Mouse (Mus musculus) liver, embryonic 16.5 days (tissue): Measurements from ENCODE around the gene Gm6096. TPM values are rescaled to one million over a fixed set of nuclear protein-coding genes. Genes with fewer than 3 reads are reported as not detected.

ENCODE experiments used
- ATAC-seq: fragments of 200-750 bp; cut with Nextera tagmentation; 2 replicates; pipeline ENCODE4 v1.8.0; 2017; ENCODE audit warnings: low read depth, mild to moderate bottlenecking, moderate number of reproducible peaks, moderate library complexity
- H3K27ac ChIP-seq: fragments of 300-500 bp; sonication (generic); 2 replicates; pipeline ENCODE4 v1.5.1; 2014; ENCODE audit warnings: mild to moderate bottlenecking, low read length
- H3K27me3 ChIP-seq: fragments of 300-500 bp; sonication (generic); 2 replicates; pipeline ENCODE4 v1.6.1; 2014; ENCODE audit warnings: low read depth, low read length, mixed read lengths; ENCODE audit not compliant: control insufficient read depth, insufficient read depth
- H3K36me3 ChIP-seq: fragments of 300-500 bp; sonication (generic); 2 replicates; pipeline ENCODE4 v1.6.1; 2014; ENCODE audit warnings: mild to moderate bottlenecking; ENCODE audit not compliant: control insufficient read depth, insufficient read depth
- H3K4me1 ChIP-seq: fragments of 300-500 bp; sonication (generic); 2 replicates; pipeline ENCODE4 v1.6.1; 2014; ENCODE audit warnings: low read depth, low read length, mixed read lengths; ENCODE audit not compliant: control insufficient read depth
- H3K4me2 ChIP-seq: fragments of 300-500 bp; sonication (generic); 2 replicates; pipeline ENCODE4 v1.6.1; 2014; ENCODE audit warnings: low read depth, low read length, mixed read lengths
- H3K4me3 ChIP-seq: fragments of 300-500 bp; sonication (generic); 2 replicates; pipeline ENCODE4 v1.5.1; 2014; ENCODE audit warnings: low read depth, mild to moderate bottlenecking, low read length
- H3K9ac ChIP-seq: fragments of 300-500 bp; sonication (generic); 2 replicates; pipeline ENCODE4 v1.6.1; 2014; ENCODE audit warnings: low read depth, low read length
- H3K9me3 ChIP-seq: fragments of 300-500 bp; sonication (generic); replicated peaks from 2 replicates; pipeline ENCODE4 v1.6.1; 2016; ENCODE audit warnings: low read length; ENCODE audit not compliant: control insufficient read depth
- WGBS: fragments of 180-500 bp; shearing (Covaris S2); extraction: QIAGEN DNeasy Blood & Tissue Kit; methylation state at CpG from one replicate; pipeline ENCODE4 v1.1.7; 2014; ENCODE audit not compliant: insufficient replicate concordance; 5-methylcytosine and 5-hydroxymethylcytosine counted together
- polyA plus RNA-seq: library from polyadenylated mRNA; unstranded; fragments of >200 nt; fragmentation: Nextera tagmentation; extraction: Ambion mirVana; gene quantifications from 2 replicates; pipeline ENCODE4 v1.2.1, GENCODE M21; 2015

Gene Gm6096
- polyA plus RNA-seq, 1 experiment from 2014 or later: 0.24 TPM

GRCm38 (mm10) chr7:34232785-34233725, 17.8 kb upstream of the Gm6096 start:
- H3K9ac ChIP-seq: peak overlapping the region; percentile 62
- H3K4me2 ChIP-seq: peak overlapping the region; percentile 84
- WGBS: 35% methylated on average over 7 of the region's 7 CpGs
- H3K4me3 ChIP-seq: peak overlapping the region; percentile 68
- no peaks in the 10 kb centered on the region for H3K27me3 ChIP-seq
- H3K27ac ChIP-seq: peak overlapping the region; percentile 85
- peaks cover 3% of the 10 kb centered on the region; the same call in 1 of the 2 replicates for H3K36me3 ChIP-seq
- peaks cover 44% of the 10 kb centered on the region for H3K4me1 ChIP-seq
- H3K9me3 ChIP-seq: no peaks in the 10 kb centered on the region
- ATAC-seq: no peak

GRCm38 (mm10) chr7:34233909-34234609, 16.8 kb upstream of the Gm6096 start:
- Histone ChIP-seq H3K4me2 (peak overlapping the region; percentile 84), H3K9me3 (no peaks in the 10 kb centered on the region), H3K27ac (peak overlapping the region; percentile 85), H3K4me1 (peaks cover 34% of the 10 kb centered on the region), H3K9ac (peak overlapping the region; percentile 64), H3K4me3 (peak overlapping the region; percentile 68), H3K36me3 (peaks cover 12% of the 10 kb centered on the region), H3K27me3 (no peaks in the 10 kb centered on the region)
- ATAC-seq: peak; percentile 88
- WGBS: under 1% methylated on average over 46 of the region's 46 CpGs

GRCm38 (mm10) chr7:34234610-34235561, 16.0 kb upstream of the Gm6096 start:
- peaks cover 30% of the 10 kb centered on the region for H3K4me1 ChIP-seq
- no peak for ATAC-seq
- H3K27ac ChIP-seq: peak overlapping the region; percentile 85
- H3K9ac ChIP-seq: peak overlapping the region; percentile 64
- WGBS: under 1% methylated on average over 17 of the region's 17 CpGs
- peak overlapping the region; percentile 68 for H3K4me3 ChIP-seq
- peaks cover 12% of the 10 kb centered on the region for H3K36me3 ChIP-seq
- no peaks in the 10 kb centered on the region for H3K9me3 ChIP-seq
- no peaks in the 10 kb centered on the region for H3K27me3 ChIP-seq
- H3K4me2 ChIP-seq: peak overlapping the region; percentile 84

GRCm38 (mm10) chr7:34235602-34236001, 15.2 kb upstream of the Gm6096 start:
- Histone ChIP-seq H3K4me3 (no peak overlapping the region), H3K4me1 (peaks cover 25% of the 10 kb centered on the region), H3K36me3 (peaks cover 17% of the 10 kb centered on the region), H3K9ac (no peak overlapping the region), H3K27me3 (no peaks in the 10 kb centered on the region), H3K27ac (no peak overlapping the region), H3K4me2 (no peak overlapping the region), H3K9me3 (no peaks in the 10 kb centered on the region)
- 74% methylated on average over 5 of the region's 5 CpGs for WGBS
- ATAC-seq: no peak

- WGBS: 81% methylated on average over 5 of the region's 5 CpGs
- Histone ChIP-seq H3K4me3 (no peak overlapping the region), H3K27me3 (no peaks in the 10 kb centered on the region), H3K27ac (no peak overlapping the region), H3K9me3 (no peaks in the 10 kb centered on the region), H3K36me3 (peaks cover 26% of the 10 kb centered on the region), H3K4me1 (peaks cover 15% of the 10 kb centered on the region), H3K4me2 (no peak overlapping the region), H3K9ac (no peak overlapping the region)
- no peak for ATAC-seq
Measured at GRCm38 (mm10) chr7:34238086-34238485, 12.8 kb upstream of the Gm6096 start.

GRCm38 (mm10) chr7:34242176-34242575, 8.7 kb upstream of the Gm6096 start:
- 91% methylated on average over 11 of the region's 11 CpGs for WGBS
- no peak for ATAC-seq
- H3K9ac ChIP-seq: no peak overlapping the region
- H3K4me3 ChIP-seq: no peak overlapping the region
- H3K9me3 ChIP-seq: no peaks in the 10 kb centered on the region
- no peaks in the 10 kb centered on the region for H3K27me3 ChIP-seq
- no peak overlapping the region for H3K4me2 ChIP-seq
- H3K27ac ChIP-seq: no peak overlapping the region
- no peaks in the 10 kb centered on the region for H3K4me1 ChIP-seq
- H3K36me3 ChIP-seq: peaks cover 45% of the 10 kb centered on the region

GRCm38 (mm10) chr7:34246870-34247499, 3.9 kb upstream of the Gm6096 start:
- H3K27me3 ChIP-seq: no peaks in the 10 kb centered on the region
- no peaks in the 10 kb centered on the region for H3K9me3 ChIP-seq
- no peaks in the 10 kb centered on the region for H3K4me1 ChIP-seq
- WGBS: 81% methylated on average over 3 of the region's 3 CpGs
- no peak overlapping the region for H3K27ac ChIP-seq
- no peak overlapping the region for H3K4me2 ChIP-seq
- peaks cover 33% of the 10 kb centered on the region for H3K36me3 ChIP-seq
- no peak overlapping the region for H3K9ac ChIP-seq
- no peak overlapping the region for H3K4me3 ChIP-seq
- ATAC-seq: no peak

- H3K9ac ChIP-seq: no peak overlapping the region
- no peaks in the 10 kb centered on the region for H3K27me3 ChIP-seq
- no peak overlapping the region for H3K4me2 ChIP-seq
- H3K4me1 ChIP-seq: no peaks in the 10 kb centered on the region
- 69% methylated on average over 2 of the region's 2 CpGs for WGBS
- no peak for ATAC-seq
- no peaks in the 10 kb centered on the region for H3K9me3 ChIP-seq
- H3K36me3 ChIP-seq: peaks cover 28% of the 10 kb centered on the region
- no peak overlapping the region for H3K27ac ChIP-seq
- no peak overlapping the region for H3K4me3 ChIP-seq
Measured at GRCm38 (mm10) chr7:34252030-34252429, 1.2 kb downstream of the Gm6096 start.
